Mouse (Mus musculus) forebrain, postnatal 0 days (tissue): Measurements from ENCODE around the gene Commd4. TPM values are rescaled to one million over a fixed set of nuclear protein-coding genes. Genes with fewer than 3 reads are reported as not detected.

ENCODE experiments used
- ATAC-seq: fragments of 200-750 bp; cut with Nextera tagmentation; 2 replicates; pipeline ENCODE4 v1.8.0; 2017; ENCODE audit warnings: mild to moderate bottlenecking, moderate library complexity
- DNase-seq: peaks from one replicate; pipeline ENCODE4 v3.0.0-alpha.2; 2015
- H3K27ac ChIP-seq: fragments of 300-500 bp; sonication (generic); 2 replicates; pipeline ENCODE4 v1.5.1; 2014; ENCODE audit warnings: low read depth, mild to moderate bottlenecking, antibody characterized with exemption, low read length, moderate library complexity, mixed read lengths
- H3K27me3 ChIP-seq: fragments of 300-500 bp; sonication (generic); 2 replicates; pipeline ENCODE4 v1.6.1; 2014; ENCODE audit warnings: mild to moderate bottlenecking, low read length, mixed read lengths; ENCODE audit not compliant: insufficient read depth
- H3K36me3 ChIP-seq: fragments of 300-500 bp; sonication (generic); 2 replicates; pipeline ENCODE4 v1.6.1; 2014; ENCODE audit warnings: mild to moderate bottlenecking, moderate library complexity; ENCODE audit not compliant: insufficient read depth
- H3K4me1 ChIP-seq: fragments of 300-500 bp; sonication (generic); 2 replicates; pipeline ENCODE4 v1.6.1; 2014; ENCODE audit warnings: antibody characterized with exemption; ENCODE audit not compliant: insufficient read depth
- H3K4me2 ChIP-seq: fragments of 300-500 bp; sonication (generic); 2 replicates; pipeline ENCODE4 v1.6.1; 2014; ENCODE audit warnings: low read depth, mild to moderate bottlenecking, moderate library complexity
- H3K4me3 ChIP-seq: fragments of 300-500 bp; sonication (generic); 2 replicates; pipeline ENCODE4 v1.5.1; 2014; ENCODE audit warnings: low read depth, low read length, mixed read lengths
- H3K9ac ChIP-seq: fragments of 300-500 bp; sonication (generic); 2 replicates; pipeline ENCODE4 v1.6.1; 2014; ENCODE audit warnings: mild to moderate bottlenecking
- H3K9me3 ChIP-seq: fragments of 300-500 bp; sonication (generic); 2 replicates; pipeline ENCODE4 v1.6.1; 2016; ENCODE audit warnings: low read length
- CTCF ChIP-seq: sonication (generic); IDR thresholded peaks from 2 replicates; pipeline ENCODE4 v1.5.1; 2016; ENCODE audit warnings: antibody characterized with exemption, control low read depth, low read depth
- WGBS: fragments of 180-500 bp; shearing (Covaris S2); extraction: QIAGEN DNeasy Blood & Tissue Kit; methylation state at CpG from one replicate; pipeline ENCODE4 v1.1.7; 2014; 5-methylcytosine and 5-hydroxymethylcytosine counted together
- polyA plus RNA-seq: library from polyadenylated mRNA; unstranded; fragments of >200 nt; fragmentation: Nextera tagmentation; extraction: Ambion mirVana; gene quantifications from 2 replicates; pipeline ENCODE4 v1.2.1, GENCODE M21; 2015
- total RNA-seq: library from RNA; depleted of rRNA; stranded (reverse); fragments of >200 nt; gene quantifications from 2 replicates; pipeline ENCODE4 v1.2.3, GENCODE M21; 2014; rRNA removed

Gene Commd4
- total and polyA plus RNA-seq, 2 experiments from 2014 or later, result 68.2 to 177 TPM

GRCm38 (mm10) chr9:57130577-57131433 lies 27.3 kb downstream of the Commd4 start, which contains the start of gene Man2c1:
Man2c1 (plus strand) TSS chr9:57130690.
- Histone ChIP-seq H3K27ac (peak within 1 kb of the TSS; percentile 95), H3K9ac (peak within 1 kb of the TSS; percentile 82)

GRCm38 (mm10) chr9:57129641-57130040 lies 28.5 kb downstream of the Commd4 start:
- DNase-seq, result no peak
- Histone ChIP-seq H3K4me2 (peak overlapping the region; percentile 73), H3K4me1 (peaks cover 6% of the 10 kb centered on the region), H3K9me3 (no peaks in the 10 kb centered on the region), H3K27me3 (no peaks in the 10 kb centered on the region), H3K36me3 (peaks cover 30% of the 10 kb centered on the region), H3K4me3 (peak overlapping the region; percentile 86; the same call in 1 of the 2 replicates), H3K9ac (no peak overlapping the region; the same call in 1 of the 2 replicates), H3K27ac (no peak overlapping the region)
- TF ChIP-seq CTCF, result no peak
- no peak for ATAC-seq

More at GRCm38 (mm10) chr9:57130577-57131433, 27.3 kb downstream of the Commd4 start, which contains the start of gene Man2c1:
- 2% methylated on average over 53 of the region's 58 CpGs for WGBS
- H3K4me1 ChIP-seq, result peaks cover 6% of the 10 kb centered on the region
- H3K4me3 ChIP-seq, result peak within 1 kb of the TSS; percentile 86
- H3K9me3 ChIP-seq, result no peaks in the 10 kb centered on the region
- peaks cover 29% of the 10 kb centered on the region for H3K36me3 ChIP-seq
- DNase-seq (peak; percentile 96), ATAC-seq (peak; percentile 95)
- no peaks in the 10 kb centered on the region for H3K27me3 ChIP-seq
- peak; percentile 84 for TF ChIP-seq CTCF
- peak within 1 kb of the TSS; percentile 73 for H3K4me2 ChIP-seq

GRCm38 (mm10) chr9:57117261-57117755 lies 40.8 kb downstream of the Commd4 start:
- no peak for DNase-seq
- no peak for TF ChIP-seq CTCF
- H3K4me3 ChIP-seq, result no peak overlapping the region
- no peak for ATAC-seq
- no peaks in the 10 kb centered on the region for H3K4me1 ChIP-seq
- WGBS, result 86% methylated on average over 13 of the region's 13 CpGs
- H3K4me2 ChIP-seq, result no peak overlapping the region
- H3K9ac ChIP-seq, result no peak overlapping the region
- no peaks in the 10 kb centered on the region for H3K9me3 ChIP-seq
- no peak overlapping the region for H3K27ac ChIP-seq
- peaks cover 72% of the 10 kb centered on the region for H3K36me3 ChIP-seq
- H3K27me3 ChIP-seq, result no peaks in the 10 kb centered on the region

Other genes with a start within 250 kb of the Commd4 start
- 3.7 and 5.8 TPM in 2 replicates for gene Snx33, start 230.0 kb downstream of the Commd4 start, total RNA-seq
- gene Snx33, start 230.0 kb downstream of the Commd4 start, polyA plus RNA-seq, result 1.2 and 1.3 TPM in 2 replicates
- gene Imp3, start 220.9 kb downstream of the Commd4 start, total RNA-seq, result 125 and 136 TPM in 2 replicates
- 87.5 and 104 TPM in 2 replicates for gene Imp3, start 220.9 kb downstream of the Commd4 start, polyA plus RNA-seq
- gene Snupn, start 207.5 kb downstream of the Commd4 start, total RNA-seq, result 21.4 and 21.9 TPM in 2 replicates
- gene Snupn, start 207.5 kb downstream of the Commd4 start, polyA plus RNA-seq, result 19.4 and 23.2 TPM in 2 replicates
- 38.3 and 51.5 TPM in 2 replicates for gene Ptpn9, start 163.4 kb downstream of the Commd4 start, total RNA-seq
- gene Ptpn9, start 163.4 kb downstream of the Commd4 start, polyA plus RNA-seq, result 16.2 and 21.3 TPM in 2 replicates
- gene Sin3a, start 86.3 kb downstream of the Commd4 start, total RNA-seq, result 27.7 and 37.5 TPM in 2 replicates
- 11.5 and 16.6 TPM in 2 replicates for gene Sin3a, start 86.3 kb downstream of the Commd4 start, polyA plus RNA-seq
- 131 and 145 TPM in 2 replicates for gene Man2c1, start 27.6 kb downstream of the Commd4 start, total RNA-seq
- 50.0 and 64.3 TPM in 2 replicates for gene Man2c1, start 27.6 kb downstream of the Commd4 start, polyA plus RNA-seq
- gene Neil1, start 10.0 kb downstream of the Commd4 start, total RNA-seq, result 4.8 and 6.3 TPM in 2 replicates
- gene Neil1, start 10.0 kb downstream of the Commd4 start, polyA plus RNA-seq, result 4.4 and 5.1 TPM in 2 replicates
- gene Trcg1, start 78.2 kb upstream of the Commd4 start, total RNA-seq, result not detected in 2 replicates
- not detected in 2 replicates for gene Trcg1, start 78.2 kb upstream of the Commd4 start, polyA plus RNA-seq
- 3.5 and 8.5 TPM in 2 replicates for gene 1700017B05Rik, start 104.3 kb upstream of the Commd4 start, total RNA-seq
- 3.6 and 6.7 TPM in 2 replicates for gene 1700017B05Rik, start 104.3 kb upstream of the Commd4 start, polyA plus RNA-seq